Mouse (Mus musculus): ENCODE data around the gene Mrpl54.

GRCm38 (mm10) chr10:81309571-81309970 lies 42.8 kb upstream of the Mrpl54 start:
- TF ChIP-seq CTCF (IDR thresholded peaks at IDR 0.05) (no peak), EP300 (IDR thresholded peaks at IDR 0.05; ENCODE audit: insufficient read depth, low read depth, low read length) (no peak), POLR2A (IDR thresholded peaks at IDR 0.05; ENCODE audit: insufficient read depth, low read depth, low read length) (no peak)

Data from heart, adult 2 months (tissue).